ENCODE assay signal across 1 mouse cellular context in the genomic region with DNA sequence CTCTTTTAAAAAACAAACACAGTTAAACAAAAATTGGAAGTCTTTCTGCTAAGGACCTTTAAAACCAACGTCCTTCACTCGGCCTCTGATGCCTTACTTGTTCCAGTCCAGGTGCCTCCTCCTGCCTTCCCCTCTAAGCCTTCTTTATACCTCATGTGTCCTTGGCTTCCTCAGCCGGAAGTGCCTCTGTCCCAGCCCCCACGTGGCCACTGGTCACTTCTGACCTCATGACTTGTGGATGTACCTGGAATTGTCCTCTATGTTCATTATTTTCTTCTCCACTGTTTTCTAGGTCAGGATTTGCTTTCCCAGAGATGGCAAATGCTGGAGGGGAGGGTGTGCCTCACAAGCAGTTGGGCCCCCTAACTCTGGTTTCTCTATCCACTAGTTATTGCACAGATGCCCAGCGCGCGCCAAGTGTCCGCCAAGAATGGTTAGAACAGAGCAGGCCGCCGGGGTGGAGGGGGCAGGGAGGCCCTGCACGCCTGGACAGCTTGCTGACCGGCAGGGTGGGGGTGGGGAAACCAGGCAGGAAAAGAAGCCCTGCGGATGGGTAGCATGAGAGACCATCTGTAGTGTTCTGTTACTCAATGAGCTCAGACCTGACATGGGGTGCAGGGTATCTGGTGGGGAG.
TF ChIP-seq lines count a peak whose summit lies in the region.

No protein-coding gene starts in this region.

TF ChIP-seq in MEL, 35 proteins besides CTCF, POLR2A, EP300 and RAD21:
- no peak for TF ChIP-seq UBTF (IDR thresholded peaks at IDR 0.05; ENCODE audit: borderline replicate concordance, insufficient read depth, low read depth, low read length)
- no peak for TF ChIP-seq KAT2A (conservative IDR thresholded peaks at IDR 0.05; ENCODE audit: low read depth, low read length)
- TF ChIP-seq GATA1 (IDR thresholded peaks at IDR 0.05; ENCODE audit: low read depth, low read length) = no peak
- TF ChIP-seq GABPA (IDR thresholded peaks at IDR 0.05; ENCODE audit: low read depth, low read length) = no peak
- TF ChIP-seq NRF1 (IDR thresholded peaks at IDR 0.05; ENCODE audit: insufficient read depth, low read depth, low read length, poor library complexity, severe bottlenecking) = no peak
- no peak for TF ChIP-seq SMC3 (IDR thresholded peaks at IDR 0.05; ENCODE audit: low read depth, low read length)
- TF ChIP-seq MYC (IDR thresholded peaks at IDR 0.05; ENCODE audit: low read depth, low read length) = no peak
- TF ChIP-seq HCFC1 (IDR thresholded peaks at IDR 0.05; ENCODE audit: low read depth, low read length) = no peak
TF ChIP-seq in MEL: peak in this region for 0.
